ENCODE assay signal across 22 mouse cellular contexts in the genomic region with DNA sequence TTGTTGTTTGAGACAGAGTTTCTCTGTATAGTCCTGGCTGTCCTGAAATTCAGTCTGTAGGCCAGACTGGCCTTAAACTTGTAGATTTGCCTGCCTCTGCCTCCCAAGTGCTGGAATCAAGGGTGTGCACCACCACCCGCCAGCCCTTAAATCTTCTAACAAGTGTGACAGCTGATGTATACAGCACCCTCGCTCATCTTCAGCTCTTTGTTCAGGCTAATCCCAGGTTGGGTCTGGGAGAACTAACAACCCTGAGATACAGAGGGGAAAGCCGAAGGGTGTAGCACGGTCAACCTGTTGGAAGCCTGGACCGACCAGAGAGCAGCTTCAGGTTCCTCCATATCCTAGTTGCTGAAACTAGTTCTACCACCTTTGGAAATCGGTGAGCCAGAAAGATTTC.
"Had no signal": no experiment of that assay in that cellular context is flagged by ENCODE, and none has a peak within 500 bp of the region (broad histone marks: within the 10 kb centered on the region; RNA-seq: fewer than 3 reads in every experiment).

No protein-coding gene starts in this region.

- H3K4me3 ChIP-seq: heart, embryonic 10.5 days; heart, embryonic 12.5 days; hindbrain, embryonic 13.5 days; hindbrain, embryonic 15.5 days; limb, embryonic 13.5 days; limb, embryonic 15.5 days; liver, embryonic 12.5 days had no signal

- H3K4me1 ChIP-seq: hindbrain, embryonic 13.5 days; hindbrain, embryonic 15.5 days; liver, embryonic 12.5 days had no signal

- H3K9ac ChIP-seq: forebrain, postnatal 0 days; heart, embryonic 12.5 days; hindbrain, embryonic 13.5 days; hindbrain, embryonic 15.5 days; limb, embryonic 13.5 days; limb, embryonic 15.5 days; liver, embryonic 12.5 days; liver, embryonic 14.5 days had no signal

- ATAC-seq: forebrain, postnatal 0 days; hindbrain, postnatal 0 days; intestine, embryonic 16.5 days; liver, embryonic 12.5 days had no signal

- H3K36me3 ChIP-seq: heart, embryonic 10.5 days; heart, embryonic 12.5 days; hindbrain, embryonic 13.5 days; hindbrain, embryonic 15.5 days; limb, embryonic 13.5 days; limb, embryonic 15.5 days; liver, embryonic 12.5 days had no signal

- DNase-seq: forebrain, postnatal 0 days; gastrocnemius, postnatal 14 days; gastrocnemius, postnatal 36 days; heart, adult 18-20 months; heart, postnatal 10 days; heart, postnatal 36 days; kidney, adult 11 months; kidney, adult 8-10 months; kidney, postnatal 10 days; layer of hippocampus, adult 9-11 months; layer of hippocampus, postnatal 36 days; left cerebral cortex, postnatal 4 days had no signal

- H3K27ac ChIP-seq: heart, embryonic 10.5 days; hindbrain, embryonic 13.5 days; hindbrain, embryonic 15.5 days; hindbrain, postnatal 0 days; limb, embryonic 13.5 days; limb, embryonic 15.5 days; liver, embryonic 12.5 days; liver, embryonic 14.5 days had no signal

- H3K27me3 ChIP-seq: heart, embryonic 12.5 days; hindbrain, embryonic 13.5 days; hindbrain, embryonic 15.5 days; limb, embryonic 15.5 days had no signal

- H3K4me2 ChIP-seq: heart, embryonic 12.5 days; hindbrain, embryonic 13.5 days; hindbrain, embryonic 15.5 days; limb, embryonic 13.5 days; limb, embryonic 15.5 days; liver, embryonic 12.5 days had no signal

- H3K9me3 ChIP-seq: heart, embryonic 10.5 days; hindbrain, embryonic 13.5 days; hindbrain, embryonic 15.5 days; limb, embryonic 15.5 days; liver, embryonic 12.5 days had no signal
